Mouse (Mus musculus) skeletal muscle tissue, adult 2 months (tissue): ENCODE measurements around the gene Utp20.
"Not testable (repeated sequence)": the region's sequence is repeated elsewhere in the genome, so short reads cannot be mapped to it uniquely, and the experiment has no call there.

Experiments used
- DNase-seq: peaks from one replicate; pipeline ENCODE4 v3.0.0-alpha.2; 2012; ENCODE audit warnings: low read depth, low spot score

Utp20 gene

DNA sequence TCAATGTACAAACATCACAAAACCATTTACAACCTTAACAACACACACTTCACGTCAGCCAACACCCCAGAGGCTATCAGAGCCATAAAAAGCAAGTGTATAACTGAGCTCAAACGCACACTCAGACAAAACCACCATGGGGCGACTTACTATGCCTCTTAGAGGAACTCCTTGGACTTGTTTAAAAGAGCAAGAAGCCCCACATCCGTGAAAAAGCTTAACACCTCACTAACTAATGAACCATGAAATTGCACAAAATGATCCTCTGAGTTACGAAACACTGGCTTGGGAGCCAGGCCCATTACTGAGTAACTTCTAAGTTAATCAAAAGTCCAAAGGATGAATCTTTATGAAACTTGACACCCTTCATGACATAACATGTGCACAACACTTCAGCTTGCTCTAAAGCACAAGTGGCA, 42.1 kb downstream of the Utp20 start:
- no peak for DNase-seq

DNA sequence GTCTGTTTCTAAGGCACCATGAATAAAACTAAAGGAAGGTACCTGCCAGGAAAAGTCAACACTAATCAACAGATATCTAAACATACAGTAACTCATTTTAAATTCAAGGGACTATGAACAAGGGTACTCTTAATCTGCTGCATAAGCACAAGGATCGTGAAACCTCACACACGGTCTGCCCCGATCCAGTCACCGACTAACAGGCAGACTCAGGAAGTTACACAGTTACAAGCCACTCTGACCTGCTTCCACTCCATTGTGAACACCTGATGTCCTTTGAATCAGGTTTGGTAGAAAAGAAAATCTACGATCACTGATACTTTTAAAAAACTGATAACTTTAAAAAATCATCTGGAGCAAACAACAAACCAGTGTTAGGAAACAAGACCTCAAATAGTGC, 42.7 kb downstream of the Utp20 start:
- no peak for DNase-seq

DNA sequence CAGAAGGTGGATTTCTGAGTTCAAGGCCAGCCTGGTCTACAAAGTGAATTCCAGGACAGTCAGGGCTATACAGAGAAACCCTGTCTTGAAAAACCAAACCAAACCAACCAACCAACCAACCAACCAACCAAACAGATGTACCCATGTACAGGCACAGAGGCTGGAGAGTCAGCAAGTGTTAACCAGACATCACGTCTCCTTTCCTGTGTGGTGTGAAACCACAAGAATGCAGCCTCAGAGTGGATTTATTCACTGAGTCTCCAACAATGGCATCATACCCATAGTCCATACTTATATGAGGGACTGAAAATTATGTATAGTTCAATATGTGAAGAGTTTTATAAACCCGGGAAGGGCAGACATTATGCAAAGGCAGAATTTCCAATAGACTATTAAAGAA, 43.5 kb downstream of the Utp20 start:
- DNase-seq = not testable (repeated sequence)

DNA sequence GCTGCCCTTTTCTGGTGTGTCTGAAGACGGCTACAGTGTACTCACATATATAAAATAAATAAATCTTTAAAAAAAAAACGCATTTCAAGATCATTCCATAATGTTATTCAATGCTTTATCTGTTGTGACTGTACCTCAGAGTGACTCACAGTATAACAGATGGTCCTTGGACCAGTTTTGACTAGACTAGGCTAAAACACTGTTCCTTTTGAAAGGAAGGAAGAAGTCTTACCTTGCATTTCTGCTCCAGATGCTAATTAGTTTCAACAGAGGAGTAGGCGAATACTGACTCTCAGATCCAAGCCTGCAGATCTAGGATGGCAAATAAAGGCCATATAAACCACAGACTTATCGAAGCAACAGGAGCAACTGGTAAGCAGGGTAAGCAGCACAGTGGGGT, 45.9 kb downstream of the Utp20 start:
- no peak for DNase-seq

DNA sequence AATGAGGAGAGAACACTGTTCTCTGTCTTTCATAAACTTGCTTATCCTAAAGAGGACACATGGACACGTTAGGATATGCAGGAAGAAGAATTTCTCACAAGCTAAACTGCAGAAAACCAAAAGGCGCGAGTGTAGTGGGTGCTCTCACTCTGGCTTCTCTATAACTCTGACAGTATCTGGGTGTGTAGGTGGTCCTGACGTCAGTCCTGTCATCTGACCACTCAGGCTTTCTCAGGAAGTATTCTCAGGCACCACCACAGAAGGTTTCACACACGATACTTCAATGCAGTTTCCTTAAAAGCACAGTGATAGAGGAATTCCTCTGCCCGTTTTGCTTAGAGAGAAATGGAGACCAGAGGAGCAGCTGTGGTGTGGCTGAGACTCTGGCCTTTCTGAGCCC, 50.4 kb downstream of the Utp20 start:
- DNase-seq = no peak

DNA sequence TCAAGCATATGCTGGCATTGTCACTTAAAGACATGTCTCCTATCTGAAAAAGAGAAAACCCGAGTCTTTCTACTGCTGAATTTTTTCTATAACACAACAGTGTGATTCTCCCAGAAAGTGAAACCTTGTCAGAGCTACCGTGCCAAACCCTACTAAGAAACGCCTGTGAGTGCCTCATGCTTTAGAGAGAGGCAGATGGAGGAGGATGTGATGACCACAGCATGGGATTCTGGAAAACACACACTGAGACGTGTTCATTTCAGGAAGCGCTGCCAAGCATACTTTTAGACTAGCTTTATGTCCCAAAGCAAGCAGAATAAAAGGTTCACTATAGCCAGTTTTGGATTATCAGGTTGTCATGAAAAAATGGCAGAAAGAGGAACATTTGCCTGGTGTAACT, 53.6 kb downstream of the Utp20 start:
- not testable (repeated sequence) for DNase-seq

DNA sequence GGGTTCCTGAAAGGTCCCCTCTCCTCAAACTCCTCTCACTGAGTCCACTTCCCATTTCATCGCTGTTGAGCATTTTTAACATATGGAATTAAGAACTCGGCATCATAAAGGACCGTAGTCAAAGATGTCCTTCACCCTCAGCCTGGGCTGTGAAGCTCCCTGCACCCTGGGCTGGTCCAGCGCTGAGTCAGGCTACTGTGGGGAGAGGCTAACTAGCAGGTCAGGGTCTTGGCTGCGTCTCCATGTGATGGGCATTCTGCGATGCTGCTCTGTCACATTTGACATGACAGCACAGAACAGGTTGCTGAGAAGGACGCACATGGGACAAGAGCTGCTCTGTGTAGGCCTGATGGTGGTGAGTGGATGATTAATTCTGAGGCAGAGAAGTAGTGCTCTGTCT, 56.9 kb downstream of the Utp20 start:
- no peak for DNase-seq

DNA sequence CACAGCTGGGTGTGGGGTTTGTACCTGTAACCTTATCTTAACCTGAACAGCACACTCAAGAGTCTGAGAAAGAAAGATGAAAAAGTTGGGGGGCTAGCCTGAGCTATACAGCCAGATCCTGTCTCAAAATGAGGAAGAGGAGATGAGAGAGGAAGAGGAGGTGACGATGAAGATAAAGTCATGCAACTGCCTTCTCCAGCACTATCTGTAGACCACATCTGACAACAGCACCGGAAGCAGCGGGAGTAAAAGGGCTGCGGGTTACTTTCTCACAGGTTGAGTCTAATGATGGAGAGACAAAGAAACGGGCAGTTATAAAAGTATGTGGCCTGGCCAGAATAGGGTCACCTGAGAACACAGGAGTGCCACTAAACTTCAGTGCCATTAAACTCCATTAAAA, 57.6 kb downstream of the Utp20 start:
- no peak for DNase-seq

DNA sequence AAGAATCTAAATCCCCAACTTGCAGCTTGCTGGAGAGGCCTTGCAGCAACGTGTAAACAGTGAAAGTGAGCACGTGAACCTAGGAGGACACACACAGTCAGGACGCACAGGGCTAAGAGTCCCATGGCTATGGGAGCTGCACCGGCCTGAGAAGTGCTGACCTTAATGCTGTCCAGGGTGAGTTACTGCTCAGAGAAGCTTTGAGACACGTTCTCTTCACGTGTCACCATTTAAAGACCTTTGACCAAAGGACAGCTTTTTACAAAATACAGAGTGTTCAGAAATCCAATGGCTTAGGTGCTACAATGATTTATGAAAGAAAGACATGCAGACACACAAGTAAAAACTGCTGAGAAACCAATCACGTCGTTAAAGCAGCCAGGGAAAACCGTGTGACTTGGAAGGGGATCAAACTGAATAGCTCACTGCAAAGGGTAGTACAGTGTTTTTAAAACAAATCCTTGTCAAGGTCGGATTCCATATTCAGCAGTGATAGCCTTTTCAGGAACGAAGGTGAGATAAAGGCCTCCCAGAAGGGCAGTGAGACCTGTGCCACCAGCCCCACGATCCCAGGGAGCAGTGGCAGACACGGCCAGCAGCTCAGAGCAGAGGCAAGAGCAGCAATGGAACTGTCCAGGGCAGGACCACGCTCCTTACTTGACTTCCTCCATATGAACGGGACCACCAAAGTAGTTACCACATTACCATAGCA, 61.0 kb downstream of the Utp20 start:
- DNase-seq = no peak

DNA sequence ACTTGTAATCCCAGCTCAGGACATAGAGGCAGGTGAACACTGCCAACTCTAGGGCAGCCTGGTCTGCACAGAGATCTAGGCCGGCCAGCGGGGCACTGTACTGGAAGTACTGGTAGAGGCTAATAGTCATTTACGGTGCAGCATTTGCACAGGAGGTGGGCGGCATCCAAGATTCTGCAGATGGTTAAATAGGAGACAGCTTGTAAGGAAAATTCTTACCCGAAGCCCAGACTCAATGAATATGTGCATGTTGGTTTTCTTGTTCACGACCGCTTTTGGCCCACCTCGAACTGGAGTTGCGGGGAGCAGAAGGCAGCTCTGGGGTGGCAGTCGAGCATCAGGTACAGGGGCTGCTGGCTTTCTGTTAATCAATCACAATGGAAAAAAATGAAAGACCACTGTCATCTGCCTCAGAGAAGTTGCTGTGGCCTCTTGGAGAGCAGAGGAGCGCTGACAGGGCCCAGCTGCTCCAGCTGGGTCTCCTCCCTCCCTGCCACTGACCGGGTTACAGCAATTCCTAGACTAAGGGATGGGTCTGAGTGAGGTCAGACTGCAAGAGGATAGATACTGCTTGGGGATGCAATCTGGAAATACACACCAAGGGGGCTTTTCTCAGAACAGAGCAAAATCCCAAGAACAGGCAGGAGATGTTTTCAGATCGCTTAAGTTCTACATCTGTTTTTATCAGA, 64.9 kb downstream of the Utp20 start:
- DNase-seq = no peak

DNA sequence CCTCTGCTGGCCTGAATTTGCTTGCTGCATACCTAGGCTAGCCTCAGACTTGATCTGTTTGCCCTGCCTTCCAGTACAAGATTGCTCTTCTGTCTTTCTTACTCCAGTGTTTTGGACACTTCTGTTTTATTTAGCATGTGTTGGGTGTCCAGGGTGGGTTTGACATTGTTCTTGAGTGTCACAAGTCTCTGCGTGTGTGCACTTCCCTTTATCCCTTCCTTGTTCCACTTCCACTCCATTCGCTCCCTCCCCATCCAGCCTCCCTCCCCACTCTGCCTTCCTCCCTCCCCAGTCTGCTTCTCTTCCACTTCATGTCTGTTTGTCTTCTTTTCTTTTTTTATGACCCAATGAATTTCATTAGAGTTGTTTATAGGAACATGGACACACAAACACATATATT, 85.2 kb downstream of the Utp20 start:
- DNase-seq = no peak

DNA sequence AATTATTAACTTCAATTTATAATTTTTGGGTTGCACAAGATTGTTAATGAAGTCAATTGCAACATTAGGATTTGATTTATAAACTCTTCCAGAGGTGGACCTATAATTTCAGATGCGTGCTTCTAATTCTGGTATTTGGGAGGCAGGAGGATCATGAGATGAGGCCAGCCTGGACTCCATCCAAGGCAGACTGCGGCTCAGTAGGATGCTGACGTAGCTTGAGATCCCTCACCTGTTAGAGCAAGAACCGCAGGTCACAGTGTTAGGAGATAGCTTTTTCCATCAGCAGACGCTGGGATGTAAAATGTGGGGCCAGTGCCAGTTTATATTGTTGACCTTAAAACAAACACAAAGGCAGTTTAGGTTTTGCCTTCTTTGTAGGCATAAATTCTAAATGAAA, 85.8 kb downstream of the Utp20 start:
- no peak for DNase-seq

DNA sequence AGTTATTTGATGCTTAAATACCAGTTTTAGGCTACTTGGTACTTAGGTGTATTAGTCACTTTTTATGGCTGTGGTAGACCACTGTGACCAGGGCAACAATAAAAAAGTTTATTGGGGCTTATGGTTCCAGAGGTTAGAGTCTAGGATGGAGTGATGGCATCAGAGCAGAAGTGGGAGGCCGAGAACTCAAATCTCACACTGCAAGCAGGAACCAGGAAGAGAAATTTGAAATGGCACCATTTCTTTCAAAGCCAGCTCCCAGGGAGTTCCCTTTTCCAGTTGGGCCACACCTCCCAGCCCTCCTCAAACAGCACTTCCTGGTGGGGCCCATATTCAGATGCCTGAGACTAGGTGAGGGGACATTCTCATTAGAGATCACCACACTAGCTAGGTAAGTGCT, 86.8 kb downstream of the Utp20 start:
- DNase-seq = no peak

DNA sequence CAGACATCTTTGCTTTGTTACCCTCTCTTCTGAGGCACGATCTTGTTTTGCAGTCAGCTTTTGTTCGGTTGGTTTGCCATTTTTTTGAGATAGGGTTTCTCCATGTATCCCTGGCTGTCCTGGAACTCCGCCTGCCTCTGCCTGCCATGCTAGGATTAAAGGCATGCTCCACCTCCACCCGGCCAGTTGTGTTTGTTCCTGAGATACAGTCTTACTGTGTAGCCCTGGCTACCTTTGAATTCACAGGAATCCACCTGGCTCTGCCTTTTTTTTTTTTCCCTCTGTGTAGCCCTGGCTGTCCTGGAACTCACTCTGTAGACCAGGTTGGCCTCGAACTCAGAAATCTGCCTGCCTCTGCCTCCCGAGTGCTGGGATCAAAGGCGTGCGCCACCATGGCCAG, 87.5 kb downstream of the Utp20 start:
- not testable (repeated sequence) for DNase-seq

DNA sequence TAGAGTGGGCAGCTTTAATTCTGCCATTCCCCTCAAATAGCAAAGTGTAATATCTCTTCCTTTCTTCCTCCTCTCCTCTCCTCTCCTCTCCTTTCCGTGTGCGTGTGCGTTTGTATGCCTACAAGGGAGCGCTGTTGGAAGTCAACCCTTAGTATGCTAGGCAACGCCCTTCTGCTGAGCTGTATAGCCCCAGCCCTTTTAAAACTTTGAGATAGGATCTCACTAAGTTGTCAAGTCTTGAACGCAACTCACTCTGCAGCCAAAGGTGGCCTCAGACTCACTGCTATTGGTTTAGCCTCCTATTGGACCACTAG, 94.3 kb downstream of the Utp20 start:
- no peak for DNase-seq

DNA sequence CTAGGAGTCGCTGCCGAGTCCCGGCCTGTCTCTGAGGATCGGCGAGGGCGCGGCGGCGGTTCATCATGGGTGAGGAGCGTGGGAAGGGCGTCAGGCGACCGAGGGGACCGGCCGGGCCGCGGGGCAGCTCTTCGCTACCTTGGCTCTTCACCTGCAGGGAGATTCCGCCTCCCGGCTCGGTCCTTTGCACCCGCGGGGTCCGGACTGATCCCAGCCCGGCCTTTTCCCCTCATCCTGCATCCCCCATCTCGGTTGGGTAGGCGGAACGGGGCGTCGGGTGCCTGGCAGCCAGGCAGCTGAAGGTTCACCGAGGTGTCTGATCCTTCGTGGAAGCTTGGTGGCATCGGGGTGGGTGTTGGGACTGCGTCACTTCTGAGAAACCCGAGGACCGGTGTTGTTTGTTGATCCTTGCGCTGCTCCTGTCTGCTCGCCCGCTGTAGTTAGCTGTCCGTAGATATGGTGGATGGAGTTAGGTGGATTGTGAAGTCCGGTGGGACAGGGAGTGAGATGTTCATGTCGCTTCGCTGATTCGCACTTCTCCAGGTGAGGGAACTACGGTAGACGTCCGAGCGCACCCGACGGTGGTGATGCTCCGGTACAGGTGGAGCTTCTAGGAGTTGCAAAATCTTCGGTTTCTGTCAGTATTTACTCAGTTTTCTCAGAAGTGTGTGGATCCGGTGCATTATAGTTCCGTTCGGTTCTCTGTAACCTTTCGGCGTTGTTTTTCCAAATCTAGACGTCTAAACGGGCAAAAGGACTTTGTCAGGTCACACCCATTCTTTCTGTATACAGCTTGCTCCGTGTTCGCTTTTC, 94.9 kb downstream of the Utp20 start:
- peak; percentile 14 for DNase-seq

DNA sequence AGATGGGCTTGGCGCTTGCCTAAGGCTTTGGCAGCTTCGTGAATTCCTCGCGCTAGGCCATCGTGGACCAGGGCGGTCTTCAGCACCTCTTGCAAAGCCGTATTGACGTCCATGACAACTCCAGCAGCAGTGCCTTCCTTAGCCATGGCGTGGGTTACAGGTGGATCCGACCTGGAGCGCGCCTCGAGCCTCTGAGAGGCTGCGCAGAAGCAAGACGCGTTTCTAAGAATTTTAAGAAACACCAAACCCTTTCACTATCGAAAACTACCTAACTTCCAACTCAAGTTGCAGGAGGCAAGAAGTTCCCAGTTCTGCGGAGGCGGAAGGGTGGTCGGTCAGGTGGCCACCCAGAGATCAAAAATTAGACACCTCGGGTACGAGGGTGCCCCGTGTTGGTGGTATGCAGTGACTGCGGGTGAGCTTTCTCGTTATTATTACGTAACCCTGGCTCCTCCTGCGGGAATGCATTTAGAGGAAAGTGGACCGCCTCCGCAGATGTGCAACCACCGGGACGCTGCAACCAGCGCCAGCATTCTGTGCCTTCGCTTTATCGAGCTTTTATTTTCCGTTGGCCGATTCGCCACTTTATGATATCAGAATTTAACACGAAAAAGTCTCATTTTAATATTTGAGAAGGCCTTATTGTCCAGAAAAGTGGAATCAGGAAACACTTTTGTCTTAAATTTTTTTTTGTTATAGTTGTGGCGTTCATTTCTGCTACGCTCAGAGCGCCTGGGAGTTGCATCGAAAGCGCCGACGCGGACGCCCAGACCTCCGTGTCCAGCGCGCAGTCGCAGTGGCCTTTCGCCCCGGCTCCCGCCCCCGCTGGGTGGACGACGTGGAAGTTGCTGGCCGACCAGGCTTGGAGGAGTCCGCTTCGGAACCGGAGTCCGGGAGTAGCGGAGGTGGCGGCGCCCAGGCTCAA, 95.8 kb downstream of the Utp20 start, which contains the start of gene Arl1:
TSS of gene Arl1 (plus strand) at position 288 of the 925 bp plus-strand sequence.
- DNase-seq = peak; percentile 92

DNA sequence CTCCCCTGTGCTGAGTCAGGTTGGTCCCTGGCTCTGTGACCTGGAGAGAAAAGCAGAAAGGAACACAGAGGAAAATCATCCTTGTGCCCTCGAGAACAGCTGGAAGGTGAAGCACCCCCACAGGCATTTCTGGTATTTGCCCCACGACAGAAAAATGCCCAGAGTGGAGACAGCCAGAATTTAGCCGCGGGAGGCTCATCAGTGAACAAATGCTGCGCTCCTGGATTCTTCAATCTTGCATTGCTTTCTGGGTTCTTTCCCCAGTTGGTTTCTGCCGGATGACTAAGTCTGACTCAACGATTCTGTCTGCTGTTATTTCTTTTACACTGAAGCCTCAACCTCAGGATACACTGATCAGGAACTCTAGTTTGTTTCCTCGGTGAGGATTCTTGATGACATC, 98.4 kb downstream of the Utp20 start:
- no peak for DNase-seq

DNA sequence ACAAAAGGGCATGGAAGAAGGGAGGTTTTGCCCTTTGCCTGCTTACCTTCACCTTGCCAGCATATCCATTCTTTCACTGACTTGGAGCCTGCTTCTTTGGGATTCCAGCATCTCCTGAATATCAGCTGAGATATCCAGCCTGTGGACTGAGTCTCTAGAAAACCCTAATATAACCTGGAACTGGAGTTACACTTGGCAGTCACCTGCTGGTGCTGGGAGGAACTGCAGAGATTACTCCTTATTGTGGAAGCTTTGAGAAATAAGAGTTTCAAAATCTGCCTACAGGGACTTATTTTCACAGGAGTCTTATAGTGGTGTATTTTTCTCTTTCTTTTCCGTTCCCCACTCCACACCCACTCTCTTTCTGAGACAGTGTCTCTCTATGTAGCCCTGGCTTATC, 99.5 kb downstream of the Utp20 start:
- DNase-seq = no peak

DNA sequence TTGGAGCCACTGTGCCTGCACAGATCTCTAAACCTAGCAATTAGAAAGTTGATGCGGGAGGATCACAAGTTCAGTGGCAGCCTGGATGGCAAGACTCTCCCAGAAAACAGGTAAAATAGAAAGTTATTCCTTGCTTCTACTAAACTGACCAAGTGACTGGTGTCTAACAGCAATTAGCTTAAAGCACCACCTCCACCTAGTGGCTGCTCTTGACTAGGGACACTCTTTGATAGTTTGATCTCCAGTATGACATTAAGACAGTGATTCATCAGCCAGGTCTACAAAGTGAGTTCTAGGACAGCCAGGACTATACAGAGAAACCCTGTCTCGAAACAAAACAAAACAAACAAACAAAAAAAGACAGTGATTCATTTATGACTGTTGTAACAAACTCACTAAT, 101.3 kb downstream of the Utp20 start:
- DNase-seq = no peak

DNA sequence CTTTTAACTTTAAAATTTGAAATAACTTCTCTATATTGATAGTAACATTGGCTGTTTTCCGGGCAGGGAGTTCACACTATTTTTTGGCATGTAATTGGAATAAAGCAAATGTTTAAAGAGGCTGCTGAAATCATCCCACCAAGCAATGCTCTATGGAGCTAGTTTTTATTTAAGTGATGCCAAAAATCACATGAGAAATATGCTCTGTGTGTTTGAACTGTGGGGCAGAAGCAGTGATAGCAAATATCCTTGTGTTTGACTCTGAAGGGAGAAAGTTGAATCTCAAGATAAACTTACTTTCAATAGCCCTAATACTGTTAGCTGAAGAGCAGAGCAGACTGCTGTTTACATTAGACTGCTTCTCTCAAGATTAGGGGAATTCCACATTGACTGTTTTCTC, 107.0 kb downstream of the Utp20 start:
- DNase-seq = no peak

DNA sequence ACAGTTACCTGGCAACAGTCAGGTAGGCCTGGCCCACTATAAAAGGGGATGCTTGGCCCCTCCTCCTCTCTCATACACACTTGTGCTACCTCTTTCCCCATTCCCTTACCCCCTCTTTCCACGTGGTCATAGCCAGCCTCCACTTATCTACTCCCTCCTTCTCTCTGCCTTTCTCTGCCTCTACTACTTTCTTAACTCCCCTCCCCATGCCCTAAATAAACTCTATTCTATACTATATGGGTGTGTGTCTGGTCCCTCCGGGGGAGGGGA, 108.9 kb downstream of the Utp20 start:
- no peak for DNase-seq
